Mouse (Mus musculus) liver, adult 2 months (tissue): ENCODE measurements around the gene Kcnh1.

Experiments
- CTCF ChIP-seq: fragments of 200-500 bp; IDR thresholded peaks from 2 replicates; pipeline ENCODE4 v1.5.1; 2011; ENCODE audit warnings: low read depth, low read length, control low read depth
- POLR2A ChIP-seq: fragments of 200-500 bp; IDR thresholded peaks from 2 replicates; pipeline ENCODE4 v1.6.1; 2011; ENCODE audit warnings: low read length, control low read depth; ENCODE audit not compliant: insufficient read depth; ENCODE audit errors: extremely low read depth

- TF ChIP-seq CTCF = no peak
- no peak for TF ChIP-seq POLR2A
Observed at GRCm38 (mm10) chr1:192291286-192291685, 100.7 kb downstream of the Kcnh1 start.
